Mouse (Mus musculus) MEL (cell line): ENCODE measurements at regions not wholly inside any gene's neighbourhood (a gene's known extent, or its start where the extent isn't known, plus 50 kb on each side); places are given as distances from the start of the nearest gene placed in this dataset.

ENCODE experiments used
- DNase-seq: peaks from one replicate; pipeline ENCODE4 v3.0.0; 2011; ENCODE audit warnings: low read depth, low spot score
- H3K27ac ChIP-seq: 2 replicates; pipeline ENCODE4 v1.5.1; 2012; ENCODE audit warnings: low read depth, mild to moderate bottlenecking, control low read depth, low read length, moderate library complexity; ENCODE audit not compliant: control insufficient read depth
- H3K27me3 ChIP-seq, 2 experiments: fragments of 150-350 bp in 1 of 2; sonication (generic) in 1 of 2; 2 replicates each; pipeline ENCODE4 v1.6.1; 2012; ENCODE audit warnings: low read length in 2 of 2, mild to moderate bottlenecking in 2 of 2, improper control_type of control experiment in 1 of 2, moderate library complexity in 1 of 2; ENCODE audit not compliant: insufficient read depth in 2 of 2, control insufficient read depth in 1 of 2
- H3K36me3 ChIP-seq, 2 experiments: 2 replicates each; pipeline ENCODE4 v1.6.1; 2012 to 2014; ENCODE audit warnings: low read length in 2 of 2, improper control_type of control experiment in 1 of 2, inconsistent platforms in 1 of 2, mild to moderate bottlenecking in 1 of 2; ENCODE audit not compliant: insufficient read depth in 2 of 2, control insufficient read depth in 1 of 2
- H3K4me1 ChIP-seq, 2 experiments: fragments of 150-350 bp in 1 of 2; sonication (generic) in 1 of 2; 2 replicates each; pipeline ENCODE4 v1.6.1; 2012; ENCODE audit warnings: low read length in 2 of 2, improper control_type of control experiment in 1 of 2, mild to moderate bottlenecking in 1 of 2; ENCODE audit not compliant: insufficient read depth in 2 of 2, control insufficient read depth in 1 of 2
- H3K4me3 ChIP-seq, 2 experiments: fragments of 150-350 bp in 1 of 2; sonication (generic) in 1 of 2; 2 replicates each; pipeline ENCODE4 v1.5.1; 2012; ENCODE audit warnings: low read depth in 2 of 2, low read length in 2 of 2, mild to moderate bottlenecking in 2 of 2, moderate library complexity in 2 of 2, control low read depth in 1 of 2, improper control_type of control experiment in 1 of 2; ENCODE audit not compliant: control insufficient read depth in 1 of 2, insufficient read depth in 1 of 2
- H3K79me2 ChIP-seq: 2 replicates; pipeline ENCODE4 v1.6.1; 2012; ENCODE audit warnings: mild to moderate bottlenecking, low read length, moderate library complexity; ENCODE audit not compliant: control insufficient read depth, poor library complexity, insufficient read depth
- H3K9ac ChIP-seq: 2 replicates; pipeline ENCODE4 v1.6.1; 2012; ENCODE audit warnings: low read depth, mild to moderate bottlenecking, control low read depth, low read length, moderate library complexity; ENCODE audit not compliant: control insufficient read depth, poor library complexity, severe bottlenecking
- H3K9me3 ChIP-seq: fragments of 150-350 bp; sonication (generic); replicated peaks from 2 replicates; pipeline ENCODE4 v1.6.1; 2012; ENCODE audit warnings: mild to moderate bottlenecking, low read length, improper control_type of control experiment, moderate library complexity; ENCODE audit not compliant: insufficient read depth
- BHLHE40 ChIP-seq: IDR thresholded peaks from 2 replicates; pipeline ENCODE4 v1.6.1; 2012; ENCODE audit warnings: low read depth, mild to moderate bottlenecking, inconsistent platforms, low read length, improper control_type of control experiment, borderline replicate concordance
- CHD1 ChIP-seq: IDR thresholded peaks from 2 replicates; pipeline ENCODE4 v1.6.1; 2012; ENCODE audit warnings: low read depth, mild to moderate bottlenecking, inconsistent platforms, low read length, improper control_type of control experiment
- ELF1 ChIP-seq: IDR thresholded peaks from 2 replicates; pipeline ENCODE4 v1.6.1; 2014; ENCODE audit warnings: low read depth, mild to moderate bottlenecking, inconsistent platforms, low read length, improper control_type of control experiment, moderate library complexity
- ETS1 ChIP-seq: IDR thresholded peaks from 2 replicates; pipeline ENCODE4 v1.6.1; 2012; ENCODE audit warnings: low read depth, mild to moderate bottlenecking, inconsistent platforms, low read length, improper control_type of control experiment, moderate library complexity
- GABPA ChIP-seq: IDR thresholded peaks from 2 replicates; pipeline ENCODE4 v1.6.1; 2012; ENCODE audit warnings: low read depth, mild to moderate bottlenecking, inconsistent platforms, low read length, improper control_type of control experiment, moderate library complexity
- GATA1 ChIP-seq: IDR thresholded peaks from 2 replicates; pipeline ENCODE4 v1.6.1; 2011; ENCODE audit warnings: low read depth, low read length, improper control_type of control experiment
- MAX ChIP-seq: IDR thresholded peaks from 2 replicates; pipeline ENCODE4 v1.6.1; 2011; ENCODE audit warnings: low read length, improper control_type of control experiment
- MAZ ChIP-seq: IDR thresholded peaks from 2 replicates; pipeline ENCODE4 v1.6.1; 2012; ENCODE audit warnings: low read depth, mild to moderate bottlenecking, inconsistent platforms, low read length, improper control_type of control experiment
- MEF2A ChIP-seq: IDR thresholded peaks from 2 replicates; pipeline ENCODE4 v1.6.1; 2014; ENCODE audit warnings: low read depth, mild to moderate bottlenecking, inconsistent platforms, low read length, improper control_type of control experiment; ENCODE audit not compliant: poor library complexity, insufficient replicate concordance, severe bottlenecking; ENCODE audit errors: extremely low read depth
- MXI1 ChIP-seq: IDR thresholded peaks from 2 replicates; pipeline ENCODE4 v1.6.1; 2011; ENCODE audit warnings: mild to moderate bottlenecking, low read depth, low read length, improper control_type of control experiment
- POLR2A ChIP-seq, 2 experiments: IDR thresholded peaks; 2 replicates each; pipeline ENCODE4 v1.6.1; 2011 to 2012; ENCODE audit warnings: low read length in 2 of 2, mild to moderate bottlenecking in 2 of 2, control low read depth in 1 of 2, improper control_type of control experiment in 1 of 2, low read depth in 1 of 2, moderate library complexity in 1 of 2; ENCODE audit not compliant: control insufficient read depth in 1 of 2, insufficient read depth in 1 of 2, poor library complexity in 1 of 2
- POLR2AphosphoS5 ChIP-seq: IDR thresholded peaks from 2 replicates; pipeline ENCODE4 v1.6.1; 2012; ENCODE audit warnings: low read depth, borderline replicate concordance, mild to moderate bottlenecking, inconsistent platforms, low read length, moderate library complexity, mixed read lengths
- SIN3A ChIP-seq: IDR thresholded peaks from 2 replicates; pipeline ENCODE4 v1.6.1; 2012; ENCODE audit warnings: low read length, improper control_type of control experiment, inconsistent platforms
- TAL1 ChIP-seq: IDR thresholded peaks from 2 replicates; pipeline ENCODE4 v1.6.1; 2012; ENCODE audit warnings: mild to moderate bottlenecking, inconsistent platforms, low read length, moderate library complexity, mixed read lengths
- USF1 ChIP-seq: IDR thresholded peaks from 2 replicates; pipeline ENCODE4 v1.6.1; 2014; ENCODE audit warnings: low read depth, mild to moderate bottlenecking, inconsistent platforms, low read length, improper control_type of control experiment, moderate library complexity
- USF2 ChIP-seq, 2 experiments: IDR thresholded peaks; 2 replicates each; pipeline ENCODE4 v1.6.1; 2011 to 2012; ENCODE audit warnings: improper control_type of control experiment in 2 of 2, low read length in 2 of 2, borderline replicate concordance in 1 of 2, inconsistent platforms in 1 of 2, low read depth in 1 of 2, mild to moderate bottlenecking in 1 of 2; ENCODE audit not compliant: insufficient read depth in 1 of 2
- ZC3H11A ChIP-seq: IDR thresholded peaks from 2 replicates; pipeline ENCODE4 v1.6.1; 2012; ENCODE audit warnings: low read depth, mild to moderate bottlenecking, inconsistent platforms, low read length, improper control_type of control experiment
- ZKSCAN1 ChIP-seq: IDR thresholded peaks from 2 replicates; pipeline ENCODE4 v1.6.1; 2012; ENCODE audit warnings: low read depth, mild to moderate bottlenecking, inconsistent platforms, low read length, improper control_type of control experiment, moderate library complexity
- ZMIZ1 ChIP-seq: IDR thresholded peaks from 2 replicates; pipeline ENCODE4 v1.6.1; 2012; ENCODE audit warnings: low read depth, mild to moderate bottlenecking, inconsistent platforms, low read length, improper control_type of control experiment, moderate library complexity
- ZNF384 ChIP-seq: IDR thresholded peaks from 2 replicates; pipeline ENCODE4 v1.6.1; 2012; ENCODE audit warnings: low read depth, mild to moderate bottlenecking, inconsistent platforms, low read length, improper control_type of control experiment

DNA sequence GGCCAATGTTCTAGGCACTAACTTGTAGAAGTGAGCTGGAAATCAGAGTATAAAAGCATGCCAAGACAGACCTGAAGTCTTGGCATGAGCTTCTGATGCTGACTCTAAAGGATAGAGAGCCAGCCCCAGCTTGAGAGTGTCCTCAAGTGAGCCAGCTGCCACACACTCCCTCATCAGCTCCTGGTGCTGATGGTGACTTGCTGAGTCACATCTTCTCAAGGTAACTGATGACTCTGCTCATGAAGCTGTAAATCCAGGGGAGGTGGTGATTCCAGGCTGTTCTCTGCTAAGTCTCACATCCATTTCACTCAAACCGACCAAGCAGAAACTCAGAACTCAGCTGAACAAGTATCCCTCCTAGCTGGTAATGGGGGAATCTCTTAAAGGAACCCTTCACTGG, 161.6 kb downstream of the Prdm2 start (continued):
- TF ChIP-seq ZMIZ1: no peak
- TF ChIP-seq, all 39 proteins: peak for 0

DNA sequence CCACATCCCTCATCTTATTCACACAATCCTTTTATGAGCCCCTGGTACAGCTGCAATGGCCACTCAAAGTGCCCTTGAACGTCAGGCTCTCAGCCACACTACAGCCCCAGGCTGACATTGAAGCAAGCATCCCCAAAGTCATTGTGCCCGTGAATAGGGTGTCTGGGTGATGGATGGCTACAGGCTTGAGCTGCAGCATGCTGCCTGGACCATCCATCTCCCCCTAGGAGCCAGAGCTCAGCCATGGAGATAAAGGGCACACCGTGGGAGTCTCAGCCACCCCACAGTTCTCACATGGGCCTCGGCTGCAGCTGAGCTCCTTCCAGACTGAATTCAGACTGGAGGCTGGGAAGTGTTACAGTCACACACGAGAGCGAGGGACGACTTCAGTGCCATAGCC, 167.6 kb downstream of the Prdm2 start:
- Histone ChIP-seq H3K79me2 (no peaks in the 10 kb centered on the region), H3K36me3 (no peaks in the 10 kb centered on the region), H3K9ac (no peak overlapping the region), H3K4me3 (no peak overlapping the region)
- no peak for DNase-seq
- TF ChIP-seq GATA1 (no peak), ETS1 (no peak), MEF2A (no peak), ZKSCAN1 (no peak), BHLHE40 (no peak)
- TF ChIP-seq, all 39 proteins: peak for 0
- Histone ChIP-seq H3K4me1 (no peaks in the 10 kb centered on the region), H3K27me3 (no peaks in the 10 kb centered on the region), H3K9me3 (no peaks in the 10 kb centered on the region), H3K27ac (no peak overlapping the region)

GRCm38 (mm10) chr4:143042806-143043205, 170.0 kb downstream of the Prdm2 start:
- Histone ChIP-seq H3K4me1 (no peaks in the 10 kb centered on the region), H3K79me2 (no peaks in the 10 kb centered on the region), H3K36me3 (no peaks in the 10 kb centered on the region), H3K27ac (no peak overlapping the region)
- TF ChIP-seq POLR2A (IDR thresholded peaks at IDR 0.05; ENCODE audit: control insufficient read depth in 1 of 2, insufficient read depth in 1 of 2, low read depth in 1 of 2, low read length in 2 of 2, poor library complexity in 1 of 2): no peak
- TF ChIP-seq ZNF384: no peak
- no peak for TF ChIP-seq POLR2AphosphoS5
- no peak for TF ChIP-seq USF1
- TF ChIP-seq MXI1: no peak
- TF ChIP-seq CHD1: no peak
- no peak for TF ChIP-seq TAL1
- no peak for TF ChIP-seq USF2 (IDR thresholded peaks at IDR 0.05; ENCODE audit: borderline replicate concordance in 1 of 2, insufficient read depth in 1 of 2, low read depth in 1 of 2, low read length in 2 of 2)
- no peak for TF ChIP-seq ETS1
- no peak for TF ChIP-seq SIN3A
- TF ChIP-seq ELF1: no peak
- no peak for TF ChIP-seq ZC3H11A
- TF ChIP-seq MAZ: no peak
- TF ChIP-seq MAX: no peak
- TF ChIP-seq ZKSCAN1: no peak
- TF ChIP-seq GABPA: no peak
- TF ChIP-seq, all 39 proteins: peak for 0
- H3K9me3 ChIP-seq: no peaks in the 10 kb centered on the region
- no peak for DNase-seq
- no peak overlapping the region for H3K9ac ChIP-seq
- H3K4me3 ChIP-seq: no peak overlapping the region
- no peaks in the 10 kb centered on the region for H3K27me3 ChIP-seq
